Mouse (Mus musculus) testis, adult 2 months (tissue): Measurements from ENCODE around the gene Socs7. TPM values are rescaled to one million over a fixed set of nuclear protein-coding genes. Genes with fewer than 3 reads are reported as not detected.

ENCODE experiments used
- H3K27ac ChIP-seq: fragments of 200-500 bp; 2 replicates; pipeline ENCODE4 v1.5.1; 2012; ENCODE audit warnings: low read depth, low read length; ENCODE audit not compliant: control insufficient read depth, insufficient read depth
- H3K27me3 ChIP-seq: fragments of 200-500 bp; 2 replicates; pipeline ENCODE4 v1.6.1; 2012; ENCODE audit warnings: mild to moderate bottlenecking, low read length, moderate library complexity; ENCODE audit not compliant: control insufficient read depth, insufficient read depth
- H3K36me3 ChIP-seq: fragments of 200-500 bp; 2 replicates; pipeline ENCODE4 v1.6.1; 2012; ENCODE audit warnings: mild to moderate bottlenecking, low read length; ENCODE audit not compliant: control insufficient read depth, insufficient read depth
- H3K4me1 ChIP-seq: fragments of 200-500 bp; 2 replicates; pipeline ENCODE4 v1.6.1; 2012; ENCODE audit warnings: low read length; ENCODE audit not compliant: control insufficient read depth, insufficient read depth
- H3K4me3 ChIP-seq: fragments of 200-500 bp; 2 replicates; pipeline ENCODE4 v1.5.1; 2012; ENCODE audit warnings: low read depth, mild to moderate bottlenecking, low read length, moderate library complexity, mixed read lengths; ENCODE audit not compliant: control insufficient read depth
- CTCF ChIP-seq: fragments of 200-500 bp; IDR thresholded peaks from 2 replicates; pipeline ENCODE4 v1.5.1; 2012; ENCODE audit warnings: low read depth, mild to moderate bottlenecking, inconsistent platforms, low read length, moderate library complexity; ENCODE audit not compliant: control insufficient read depth, insufficient read depth, insufficient replicate concordance
- POLR2A ChIP-seq: fragments of 200-500 bp; IDR thresholded peaks from 2 replicates; pipeline ENCODE4 v1.6.1; 2012; ENCODE audit warnings: low read depth, mild to moderate bottlenecking, inconsistent platforms, low read length, moderate library complexity; ENCODE audit not compliant: control insufficient read depth
- polyA plus RNA-seq: library from polyadenylated mRNA; depleted of rRNA; stranded (reverse); fragments of >200 nt; gene quantifications from 2 replicates; pipeline ENCODE4 v1.2.3, GENCODE M21; 2012

Socs7 gene
- polyA plus RNA-seq, 1 experiment: 90.3 TPM

GRCm38 (mm10) chr11:97345446-97345845 lies 16.9 kb upstream of the Socs7 start:
- H3K4me3 ChIP-seq: no peak overlapping the region
- H3K36me3 ChIP-seq: no peaks in the 10 kb centered on the region
- TF ChIP-seq POLR2A (no peak), CTCF (no peak)
- peaks cover 6% of the 10 kb centered on the region; the same call in 1 of the 2 replicates for H3K4me1 ChIP-seq
- no peaks in the 10 kb centered on the region for H3K27me3 ChIP-seq
- H3K27ac ChIP-seq: no peak overlapping the region

- Histone ChIP-seq H3K27me3 (no peaks in the 10 kb centered on the region), H3K36me3 (no peaks in the 10 kb centered on the region)
Observed at GRCm38 (mm10) chr11:97346383-97346782, 16.0 kb upstream of the Socs7 start.

GRCm38 (mm10) chr11:97347291-97347690 lies 15.1 kb upstream of the Socs7 start:
- H3K4me1 ChIP-seq: peaks cover 8% of the 10 kb centered on the region; the same call in 1 of the 2 replicates
- H3K27ac ChIP-seq: no peak overlapping the region
- no peaks in the 10 kb centered on the region for H3K27me3 ChIP-seq
- H3K36me3 ChIP-seq: no peaks in the 10 kb centered on the region
- TF ChIP-seq CTCF (no peak), POLR2A (no peak)
- no peak overlapping the region for H3K4me3 ChIP-seq

More at GRCm38 (mm10) chr11:97346383-97346782, 16.0 kb upstream of the Socs7 start:
- no peak overlapping the region for H3K27ac ChIP-seq
- TF ChIP-seq CTCF: no peak
- H3K4me3 ChIP-seq: no peak overlapping the region
- peaks cover 6% of the 10 kb centered on the region; the same call in 1 of the 2 replicates for H3K4me1 ChIP-seq

- no peak overlapping the region for H3K4me3 ChIP-seq
- TF ChIP-seq CTCF (no peak), POLR2A (no peak)
- no peak overlapping the region for H3K27ac ChIP-seq
- H3K27me3 ChIP-seq: no peaks in the 10 kb centered on the region
- no peaks in the 10 kb centered on the region for H3K36me3 ChIP-seq
- H3K4me1 ChIP-seq: peaks cover 5% of the 10 kb centered on the region; the same call in 1 of the 2 replicates
Observed at GRCm38 (mm10) chr11:97350035-97350434, 12.3 kb upstream of the Socs7 start.

- peaks cover 5% of the 10 kb centered on the region; the same call in 1 of the 2 replicates for H3K4me1 ChIP-seq
- TF ChIP-seq POLR2A (no peak), CTCF (no peak)
- no peaks in the 10 kb centered on the region for H3K27me3 ChIP-seq
- H3K4me3 ChIP-seq: no peak within 1 kb of the TSS
- H3K36me3 ChIP-seq: no peaks in the 10 kb centered on the region
- H3K27ac ChIP-seq: no peak within 1 kb of the TSS
Observed at GRCm38 (mm10) chr11:97352027-97352684, 10.2 kb upstream of the Socs7 start, which contains the start of gene Gpr179. Gene Gpr179 (minus strand): TSS chr11:97352077.

- Histone ChIP-seq H3K36me3 (no peaks in the 10 kb centered on the region), H3K4me1 (peaks cover 5% of the 10 kb centered on the region; the same call in 1 of the 2 replicates), H3K27me3 (no peaks in the 10 kb centered on the region), H3K4me3 (no peak overlapping the region), H3K27ac (no peak overlapping the region)
- TF ChIP-seq CTCF (no peak), POLR2A (no peak)
Observed at GRCm38 (mm10) chr11:97352935-97353597, 9.3 kb upstream of the Socs7 start.

- Histone ChIP-seq H3K36me3 (no peaks in the 10 kb centered on the region), H3K27me3 (no peaks in the 10 kb centered on the region), H3K4me3 (no peak overlapping the region), H3K4me1 (peaks cover 4% of the 10 kb centered on the region; the same call in 1 of the 2 replicates), H3K27ac (no peak overlapping the region)
- TF ChIP-seq POLR2A: no peak
Observed at GRCm38 (mm10) chr11:97354646-97355045, 7.7 kb upstream of the Socs7 start.

GRCm38 (mm10) chr11:97355247-97355646 lies 7.1 kb upstream of the Socs7 start:
- H3K27ac ChIP-seq: no peak overlapping the region
- H3K4me1 ChIP-seq: peaks cover 2% of the 10 kb centered on the region; the same call in 1 of the 2 replicates
- H3K27me3 ChIP-seq: no peaks in the 10 kb centered on the region
- no peaks in the 10 kb centered on the region for H3K36me3 ChIP-seq
- TF ChIP-seq CTCF (no peak), POLR2A (no peak)
- no peak overlapping the region for H3K4me3 ChIP-seq
